Mouse (Mus musculus): Measurements from ENCODE around the gene Tmem176b. TPM values are rescaled to one million over a fixed set of nuclear protein-coding genes. Genes with fewer than 3 reads are reported as not detected.

Gene Tmem176b
- total RNA-seq, 2 experiments from 2014 or later, result 58.5 to 61.2 TPM

- DNase-seq (ENCODE audit: low spot score in 2 of 2), result peak in 1 of 2 experiments; percentile 11
Observed at GRCm38 (mm10) chr6:48803406-48804051, 37.8 kb downstream of the Tmem176b start.

GRCm38 (mm10) chr6:48801897-48802296, 39.4 kb downstream of the Tmem176b start:
- no peak for DNase-seq (ENCODE audit: low spot score in 2 of 2)

DNA sequence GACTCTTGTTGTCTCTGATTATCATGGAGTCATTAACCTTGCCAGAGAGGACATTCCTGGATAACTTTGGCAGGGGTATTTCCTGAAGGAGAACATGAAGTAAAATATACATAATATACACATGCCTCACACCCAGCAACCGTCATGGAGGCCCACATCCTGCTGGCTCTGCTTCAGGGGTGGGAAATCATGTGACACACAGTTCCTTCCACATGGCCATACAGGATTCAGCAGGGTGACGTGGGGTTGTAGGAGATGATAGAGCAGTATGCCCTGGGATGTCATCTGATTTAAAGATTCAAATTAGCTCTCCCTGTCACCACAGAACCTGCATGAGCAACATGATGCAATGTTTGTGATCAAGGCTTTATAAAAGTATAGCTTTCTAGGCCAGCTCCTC, 53.4 kb downstream of the Tmem176b start:
- no peak for DNase-seq (ENCODE audit: low spot score in 2 of 2)

DNA sequence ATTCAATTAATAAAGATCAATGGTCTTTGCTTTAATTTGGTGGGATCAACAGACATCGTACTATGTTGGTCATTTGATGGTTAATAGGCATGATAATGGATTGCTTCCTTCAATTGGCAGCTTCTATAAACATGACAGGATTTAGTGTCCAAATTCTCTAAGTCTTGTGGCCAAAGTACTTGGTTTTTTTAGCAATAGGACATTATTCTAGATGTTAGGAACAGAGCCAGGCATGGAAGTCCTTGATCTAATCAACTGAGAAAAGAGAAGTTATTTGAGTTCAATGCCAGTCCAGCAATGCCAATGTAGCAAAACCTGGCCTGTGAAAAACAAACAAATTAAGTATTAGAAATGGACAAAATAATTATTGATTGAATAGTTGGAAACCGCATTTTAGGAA, 55.7 kb downstream of the Tmem176b start:
- no peak for DNase-seq (ENCODE audit: low spot score in 2 of 2)

- DNase-seq (ENCODE audit: low spot score in 2 of 2), result no peak
Observed at GRCm38 (mm10) chr6:48785189-48785588, 56.1 kb downstream of the Tmem176b start.

GRCm38 (mm10) chr6:48784406-48784805, 56.9 kb downstream of the Tmem176b start:
- no peak for DNase-seq (ENCODE audit: low spot score in 2 of 2)

Other genes with a start within 250 kb of the Tmem176b start
- 10 to 100 TPM; 48.0 to 51.0 TPM for gene Repin1, start 247.6 kb downstream of the Tmem176b start, total RNA-seq (2021)
- gene Gm44965, start 247.6 kb downstream of the Tmem176b start, total RNA-seq (2021), result not detected
- 1 to 10 TPM; 7.1 to 8.2 TPM for gene Zfp775, start 239.4 kb downstream of the Tmem176b start, total RNA-seq (2021)
- 10 to 100 TPM; 13.4 to 13.6 TPM for gene AI854703, start 214.7 kb downstream of the Tmem176b start, total RNA-seq (2021)
- gene Gimap8, start 194.3 kb downstream of the Tmem176b start, total RNA-seq (2021), result under 1 TPM; 0.77 to 0.81 TPM
- gene Gimap9, start 165.4 kb downstream of the Tmem176b start, total RNA-seq (2021), result 1 to 10 TPM in 1 of 2 experiments, under 1 TPM in 1; 0.48 to 1.1 TPM
- gene Gimap4, start 156.9 kb downstream of the Tmem176b start, total RNA-seq (2021), result not detected
- 1 to 10 TPM; 4.3 to 4.9 TPM for gene Gimap6, start 133.3 kb downstream of the Tmem176b start, total RNA-seq (2021)
- gene Gm28053, start 122.9 kb downstream of the Tmem176b start, total RNA-seq (2021), result 1 to 10 TPM in 1 of 2 experiments, not detected in 1; 1.9 TPM
- gene Gimap7, start 122.9 kb downstream of the Tmem176b start, total RNA-seq (2021), result not detected
- gene Gimap1, start 102.4 kb downstream of the Tmem176b start, total RNA-seq (2021), result 1 to 10 TPM; 1.4 to 1.9 TPM
- under 1 TPM; 0.62 to 0.99 TPM for gene Gimap5, start 95.3 kb downstream of the Tmem176b start, total RNA-seq (2021)
- not detected for gene Gimap3, start 70.6 kb downstream of the Tmem176b start, total RNA-seq (2021)
- gene Tmem176a, start 577 bp downstream of the Tmem176b start, total RNA-seq (2021), result 10 to 100 TPM; 32.4 to 36.3 TPM
- not detected for gene Aoc1, start 31.4 kb upstream of the Tmem176b start, total RNA-seq (2021)
- not detected for gene 1600015I10Rik, start 88.4 kb upstream of the Tmem176b start, total RNA-seq (2021)
- gene Doxl2, start 133.5 kb upstream of the Tmem176b start, total RNA-seq (2021), result not detected
- gene Svs1, start 145.4 kb upstream of the Tmem176b start, total RNA-seq (2021), result not detected
- 1 to 10 TPM; 4.7 to 7.1 TPM for gene Gpnmb, start 195.1 kb upstream of the Tmem176b start, total RNA-seq (2021)
- gene Malsu1, start 232.3 kb upstream of the Tmem176b start, total RNA-seq (2021), result 10 to 100 TPM; 18.8 to 25.0 TPM

All from layer of hippocampus, adult 18-20 months (tissue).